In the genomic region with DNA sequence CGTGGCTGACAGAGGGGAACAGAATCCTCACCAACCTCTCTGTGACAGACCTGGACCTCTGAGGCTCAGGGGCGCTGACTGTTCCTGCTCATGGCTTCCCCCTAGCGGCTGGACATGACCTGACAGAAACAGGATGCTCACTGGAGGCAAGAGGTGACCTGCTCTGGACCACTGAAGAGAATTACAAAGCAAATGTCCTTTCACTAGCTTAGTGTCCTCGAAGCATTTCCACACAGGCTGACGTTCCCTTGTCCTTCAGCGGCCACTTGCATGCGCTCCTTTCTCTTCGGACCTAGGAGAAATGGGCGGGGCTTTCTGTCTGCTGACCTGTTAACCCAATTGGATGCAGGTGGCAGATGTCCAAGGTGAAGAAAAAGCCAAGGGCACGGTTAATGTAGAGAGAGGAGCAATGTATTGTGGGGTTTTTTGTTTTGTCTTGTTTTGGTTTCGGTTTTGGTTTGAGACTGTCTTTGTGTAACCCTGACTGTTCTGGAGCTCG, we compare ENCODE assay signal across 9 mouse cellular contexts. TPM values are rescaled to one million over a fixed set of nuclear protein-coding genes. Genes with fewer than 3 reads are reported as not detected.
DNase-seq lines count a peak whose midpoint lies in the region; ATAC-seq and TF ChIP-seq lines count a peak whose summit lies in the region.
"Had no signal": no experiment of that assay in that cellular context is flagged by ENCODE, and none has a peak within 500 bp of the region (broad histone marks: within the 10 kb centered on the region; RNA-seq: fewer than 3 reads in every experiment).

No protein-coding gene starts in this region.

- no peak for TF ChIP-seq EP300 in MEL (IDR thresholded peaks at IDR 0.05; ENCODE audit: low read depth in 1 of 2, low read length in 2 of 2)

- no peak overlapping the region; a peak in 1 of 4 replicates for H3K4me3 ChIP-seq in MEL (ENCODE audit: control insufficient read depth in 1 of 2, insufficient read depth in 1 of 2, low read depth in 2 of 2, low read length in 2 of 2)
- no peak overlapping the region for H3K4me3 ChIP-seq in forebrain, embryonic 13.5 days
- peak overlapping the region; percentile 53 for H3K4me3 ChIP-seq in layer of hippocampus, adult 2 months
- 0 out of 2 replicates have a peak overlapping the region, but pooled peaks have one; percentile 8 for H3K4me3 ChIP-seq in lung, embryonic 15.5 days

- peaks cover 2 to 6% of the 10 kb centered on the region in 2 experiments; a peak in 2 of 4 replicates for H3K27me3 ChIP-seq in MEL (ENCODE audit: control insufficient read depth in 1 of 2, insufficient read depth in 2 of 2, low read length in 2 of 2)
- H3K27me3 ChIP-seq in forebrain, embryonic 13.5 days, result no peaks in the 10 kb centered on the region
- H3K27me3 ChIP-seq in lung, embryonic 15.5 days, result no peaks in the 10 kb centered on the region

- H3K4me1 ChIP-seq in MEL (ENCODE audit: control insufficient read depth in 1 of 2, insufficient read depth in 2 of 2, low read length in 2 of 2), result no peaks in the 10 kb centered on the region
- H3K4me1 ChIP-seq in forebrain, embryonic 13.5 days, result peaks cover 3% of the 10 kb centered on the region; the same call in 1 of the 2 replicates
- H3K4me1 ChIP-seq in lung, embryonic 15.5 days, result 0 out of 2 replicates have a peak, but pooled peaks cover 3% of the 10 kb centered on the region

- DNase-seq in MEL (ENCODE audit: low read depth, low spot score), result peak; percentile 77
- DNase-seq in c-Kit-positive CD71-positive TER-119-positive erythroid progenitor cells, embryonic 14.5 days (ENCODE audit: low spot score), result peak; percentile 22
- peak; percentile 54 to 81 for DNase-seq in layer of hippocampus, adult 2 months (ENCODE audit: low spot score in 2 of 2)
- peak; percentile 61 for DNase-seq in retina, adult 2 months (ENCODE audit: low read depth, low spot score)
- DNase-seq in thymus, postnatal 14 days, result peak; percentile 74

- H3K9ac ChIP-seq in MEL (ENCODE audit: control insufficient read depth, low read depth, low read length, poor library complexity, severe bottlenecking), result no peak overlapping the region
- no peak overlapping the region for H3K9ac ChIP-seq in forebrain, embryonic 13.5 days
- H3K9ac ChIP-seq in lung, embryonic 15.5 days, result no peak overlapping the region

- peak; percentile 91 to 99 (median 98) for TF ChIP-seq CTCF in MEL (IDR thresholded peaks at IDR 0.05 in 2 of 3, conservative IDR thresholded peaks at IDR 0.05 in 1 of 3; ENCODE audit: control insufficient read depth in 1 of 3, insufficient read depth in 1 of 3, low read depth in 2 of 3, low read length in 3 of 3, poor library complexity in 1 of 3, severe bottlenecking in 1 of 3)
- TF ChIP-seq CTCF in layer of hippocampus, adult 2 months (conservative IDR thresholded peaks at IDR 0.05), result peak; percentile 92

- peak overlapping the region; percentile 16; the same call in 1 of the 2 replicates for H3K4me2 ChIP-seq in forebrain, embryonic 13.5 days
- H3K4me2 ChIP-seq in lung, embryonic 15.5 days, result peak overlapping the region; percentile 43

- ATAC-seq in forebrain, embryonic 13.5 days, result 0 out of 2 replicates have a peak, but pooled peaks have one; percentile 24
- peak; percentile 83 to 91 for ATAC-seq in hematopoietic stem cell, adult 5-6 weeks (replicated peaks in 1 of 2; ENCODE audit: insufficient read depth in 1 of 2, low FRiP score in 2 of 2, low TSS enrichment in 1 of 2, low read depth in 1 of 2, poor library complexity in 2 of 2, severe bottlenecking in 2 of 2)
- ATAC-seq in lung, embryonic 15.5 days (ENCODE audit: borderline replicate concordance, extremely low read depth, low FRiP score, low TSS enrichment), result 0 out of 2 replicates have a peak, but pooled peaks have one; percentile 57

- TF ChIP-seq RAD21 in MEL (IDR thresholded peaks at IDR 0.05; ENCODE audit: low read depth, low read length), result peak; percentile 58

- H3K9me3 ChIP-seq in MEL (replicated peaks; ENCODE audit: insufficient read depth, low read length), result no peaks in the 10 kb centered on the region
- no peaks in the 10 kb centered on the region for H3K9me3 ChIP-seq in forebrain, embryonic 13.5 days (replicated peaks)
- no peaks in the 10 kb centered on the region for H3K9me3 ChIP-seq in lung, embryonic 15.5 days

- H3K27ac ChIP-seq in MEL (ENCODE audit: control insufficient read depth, low read depth, low read length), result no peak overlapping the region
- H3K27ac ChIP-seq in forebrain, embryonic 13.5 days, result no peak overlapping the region
- H3K27ac ChIP-seq in layer of hippocampus, adult 2 months, result peak overlapping the region; percentile 57; the same call in 1 of the 2 replicates
- no peak overlapping the region for H3K27ac ChIP-seq in lung, embryonic 15.5 days

- H3K36me3 ChIP-seq in MEL (ENCODE audit: control insufficient read depth in 1 of 2, insufficient read depth in 2 of 2, low read length in 2 of 2), result no peaks in the 10 kb centered on the region
- H3K36me3 ChIP-seq in forebrain, embryonic 13.5 days (ENCODE audit: poor library complexity, severe bottlenecking), result no peaks in the 10 kb centered on the region
- no peaks in the 10 kb centered on the region for H3K36me3 ChIP-seq in lung, embryonic 15.5 days

- no peak for TF ChIP-seq POLR2A in MEL (IDR thresholded peaks at IDR 0.05; ENCODE audit: control insufficient read depth in 1 of 2, insufficient read depth in 1 of 2, low read depth in 1 of 2, low read length in 2 of 2, poor library complexity in 1 of 2)

- WGBS in forebrain, embryonic 13.5 days, result 16% methylated on average over 12 of the region's 12 CpGs
- WGBS in lung, embryonic 15.5 days, result 16% methylated on average over 12 of the region's 12 CpGs

- H3K79me2 ChIP-seq in MEL (ENCODE audit: control insufficient read depth, insufficient read depth, low read length, poor library complexity), result no peaks in the 10 kb centered on the region

TF ChIP-seq in MEL, 35 proteins besides CTCF, POLR2A, EP300 and RAD21:
- TF ChIP-seq SMC3 (IDR thresholded peaks at IDR 0.05; ENCODE audit: low read depth, low read length) (peak; percentile 82), ZC3H11A (IDR thresholded peaks at IDR 0.05; ENCODE audit: low read depth, low read length) (peak; percentile 51), JUND (IDR thresholded peaks at IDR 0.05; ENCODE audit: low read depth, low read length) (no peak), ZKSCAN1 (IDR thresholded peaks at IDR 0.05; ENCODE audit: low read depth, low read length) (no peak), USF2 (IDR thresholded peaks at IDR 0.05; ENCODE audit: borderline replicate concordance in 1 of 2, insufficient read depth in 1 of 2, low read depth in 1 of 2, low read length in 2 of 2) (no peak)

RNA-seq across cellular contexts. Expression of gene Ankrd33, which starts 10.0 kb away (rescaled TPM):
- total RNA-seq in MEL (2012; rRNA removed), result not detected in 2 replicates
- not detected for polyA plus RNA-seq in MEL (2012; ENCODE audit: insufficient read depth in 1 of 2, insufficient read length in 2 of 2, low read depth in 1 of 2, low replicate concordance in 2 of 2, missing spikeins in 1 of 2)
- not detected in 2 replicates for polyA plus RNA-seq in forebrain, embryonic 13.5 days (2015; fragmentation: Nextera tagmentation; extraction: Ambion mirVana)
- not detected in 2 replicates for total RNA-seq in hematopoietic stem cell, adult 5-6 weeks (2017)
- not detected for total RNA-seq in layer of hippocampus, adult 2 months (2021)
- polyA plus RNA-seq in lung, embryonic 15.5 days (2015; fragmentation: Nextera tagmentation; extraction: Ambion mirVana), result not detected in 2 replicates

RNA-seq across cellular contexts. Expression of gene Acvrl1, which starts 22.8 kb away (rescaled TPM):
- 0.08 TPM in 1 of 2 replicates, not detected in the other for total RNA-seq in MEL (2012; rRNA removed)
- under 1 TPM in 1 of 2 experiments, not detected in 1; 0.18 TPM for polyA plus RNA-seq in MEL (2012; ENCODE audit: insufficient read depth in 1 of 2, insufficient read length in 2 of 2, low read depth in 1 of 2, low replicate concordance in 2 of 2, missing spikeins in 1 of 2)
- polyA plus RNA-seq in forebrain, embryonic 13.5 days (2015; fragmentation: Nextera tagmentation; extraction: Ambion mirVana), result 5.0 and 5.3 TPM in 2 replicates
- 2.0 and 4.8 TPM in 2 replicates for total RNA-seq in hematopoietic stem cell, adult 5-6 weeks (2017)
- total RNA-seq in layer of hippocampus, adult 2 months (2021), result 10 to 100 TPM; 11.2 to 11.4 TPM
- polyA plus RNA-seq in lung, embryonic 15.5 days (2015; fragmentation: Nextera tagmentation; extraction: Ambion mirVana), result 68.2 and 72.4 TPM in 2 replicates

RNA-seq across cellular contexts. Expression of gene Fignl2, which starts 27.2 kb away (rescaled TPM):
- not detected in 2 replicates for total RNA-seq in MEL (2012; rRNA removed)
- not detected for polyA plus RNA-seq in MEL (2012; ENCODE audit: insufficient read depth in 1 of 2, insufficient read length in 2 of 2, low read depth in 1 of 2, low replicate concordance in 2 of 2, missing spikeins in 1 of 2)
- polyA plus RNA-seq in forebrain, embryonic 13.5 days (2015; fragmentation: Nextera tagmentation; extraction: Ambion mirVana), result 0.20 TPM in 1 of 2 replicates, not detected in the other
- not detected in 2 replicates for total RNA-seq in hematopoietic stem cell, adult 5-6 weeks (2017)
- total RNA-seq in layer of hippocampus, adult 2 months (2021), result 1 to 10 TPM; 1.1 to 1.7 TPM
- 0.19 and 0.24 TPM in 2 replicates for polyA plus RNA-seq in lung, embryonic 15.5 days (2015; fragmentation: Nextera tagmentation; extraction: Ambion mirVana)

RNA-seq across cellular contexts. Expression of gene Gm47841, which starts 58.3 kb away (rescaled TPM):
- not detected in 2 replicates for total RNA-seq in MEL (2012; rRNA removed)
- polyA plus RNA-seq in MEL (2012; ENCODE audit: insufficient read depth in 1 of 2, insufficient read length in 2 of 2, low read depth in 1 of 2, low replicate concordance in 2 of 2, missing spikeins in 1 of 2), result not detected
- polyA plus RNA-seq in forebrain, embryonic 13.5 days (2015; fragmentation: Nextera tagmentation; extraction: Ambion mirVana), result not detected in 2 replicates
- total RNA-seq in hematopoietic stem cell, adult 5-6 weeks (2017), result not detected in 2 replicates
- not detected for total RNA-seq in layer of hippocampus, adult 2 months (2021)
- 0.19 TPM in 1 of 2 replicates, not detected in the other for polyA plus RNA-seq in lung, embryonic 15.5 days (2015; fragmentation: Nextera tagmentation; extraction: Ambion mirVana)
- total RNA-seq: left cerebral cortex, adult 8-10 months had no signal

Comparison
In these comparisons a context has a peak if more than half of its experiments do, and no peak if none do; other contexts are left out.
1. DNase-seq: peak in every context shown above with its lines; median percentile 77 in MEL; 74 in thymus, postnatal 14 days; 68 in layer of hippocampus, adult 2 months; 61 in retina, adult 2 months; 22 in c-Kit-positive CD71-positive TER-119-positive erythroid progenitor cells, embryonic 14.5 days.
2. H3K4me3 ChIP-seq: peak in layer of hippocampus, adult 2 months (single experiment) and lung, embryonic 15.5 days (single experiment); none in MEL (0 of 2) and forebrain, embryonic 13.5 days (single experiment).
3. ATAC-seq: peak in every context shown above with its lines; median percentile 87 in hematopoietic stem cell, adult 5-6 weeks; 57 in lung, embryonic 15.5 days; 24 in forebrain, embryonic 13.5 days.